Mouse (Mus musculus) central nervous system, embryonic 18 days (tissue): ENCODE results near the gene Cmtm6. TPM values are rescaled to one million over a fixed set of nuclear protein-coding genes. Genes with fewer than 3 reads are reported as not detected.

Experiments
- polyA plus RNA-seq: library from polyadenylated mRNA; depleted of rRNA; stranded (reverse); fragments of >200 nt; gene quantifications from 2 replicates; pipeline ENCODE4 v1.2.3, GENCODE M21; 2012; rRNA removed

Gene Cmtm6
- 14.5 and 14.8 TPM in 2 replicates for polyA plus RNA-seq

DNA sequence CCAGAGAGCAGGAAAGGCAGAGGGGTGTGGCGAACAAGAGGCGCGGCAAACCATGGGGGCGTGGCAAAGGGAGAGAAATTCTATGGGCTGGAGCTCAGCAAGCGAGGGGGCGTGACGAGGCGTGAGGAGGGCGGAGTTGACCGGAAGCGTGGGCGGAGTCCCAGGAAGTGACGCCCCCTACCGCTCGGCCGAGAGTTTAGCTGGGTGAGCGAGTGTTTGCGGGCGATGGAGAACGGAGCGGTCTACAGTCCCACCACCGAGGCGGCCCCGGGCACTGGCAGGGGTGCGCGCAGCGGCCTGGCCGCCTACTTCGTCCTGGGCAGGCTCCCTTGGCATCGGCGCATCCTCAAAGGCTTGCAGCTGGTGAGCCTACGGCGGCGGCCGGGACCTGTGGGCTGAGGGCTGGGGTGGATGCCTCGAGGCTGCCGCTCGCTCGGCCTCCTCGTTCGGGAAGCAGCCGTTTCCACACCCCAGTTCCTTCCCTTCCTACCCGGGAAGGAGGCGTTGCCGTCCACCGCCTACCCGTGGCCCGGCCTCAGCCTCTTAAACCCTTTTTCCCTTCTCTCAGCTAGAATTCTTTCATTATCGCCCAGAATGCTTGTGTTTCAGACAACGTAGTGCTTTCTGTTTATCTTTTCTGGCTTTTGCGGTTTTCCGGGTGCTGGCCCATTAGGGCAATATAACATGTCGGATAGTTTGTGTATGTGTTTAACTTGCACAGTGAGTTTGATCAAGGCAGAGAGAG, at the start of gene Cmtm6:
Gene Cmtm6, plus strand, starts transcription at position 106 of the 745 bp plus-strand sequence.

DNA sequence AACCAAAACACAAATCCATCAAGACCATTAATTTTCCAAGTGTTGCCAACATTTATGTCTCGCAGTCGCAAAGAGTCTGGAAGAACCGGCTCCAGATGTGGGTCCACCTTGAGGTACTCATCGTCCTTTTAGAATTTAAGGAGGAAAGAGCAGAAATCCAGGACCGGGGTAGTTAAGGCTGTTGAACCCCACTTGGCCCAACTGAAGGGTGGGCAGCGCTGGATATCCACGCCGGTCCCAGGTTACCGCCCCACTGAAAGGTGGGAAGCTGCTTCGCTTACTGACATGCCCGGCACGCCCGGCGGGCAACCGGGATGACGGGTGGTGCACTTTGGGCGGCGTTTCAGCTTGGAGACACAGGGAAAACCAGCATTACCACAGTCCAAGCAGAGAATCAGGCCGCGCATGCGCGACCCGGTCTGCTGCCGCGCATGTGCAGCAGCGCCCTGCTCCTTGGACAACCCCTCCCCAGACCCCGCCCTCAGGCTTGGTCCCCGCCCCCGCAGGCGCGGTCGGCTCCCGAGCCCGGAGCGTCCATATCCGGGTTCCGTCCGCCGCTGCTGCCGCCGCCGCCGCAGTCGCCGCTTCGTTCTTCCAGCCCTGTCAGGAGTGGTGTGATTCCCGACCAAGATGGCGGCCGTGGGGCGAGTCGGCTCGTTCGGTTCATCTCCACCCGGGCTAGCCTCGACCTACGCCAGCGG, 42.5 kb upstream of the Cmtm6 start, which contains the start of gene Dync1li1:
Gene Dync1li1, plus strand, starts transcription at position 539 of the 701 bp plus-strand sequence.

DNA sequence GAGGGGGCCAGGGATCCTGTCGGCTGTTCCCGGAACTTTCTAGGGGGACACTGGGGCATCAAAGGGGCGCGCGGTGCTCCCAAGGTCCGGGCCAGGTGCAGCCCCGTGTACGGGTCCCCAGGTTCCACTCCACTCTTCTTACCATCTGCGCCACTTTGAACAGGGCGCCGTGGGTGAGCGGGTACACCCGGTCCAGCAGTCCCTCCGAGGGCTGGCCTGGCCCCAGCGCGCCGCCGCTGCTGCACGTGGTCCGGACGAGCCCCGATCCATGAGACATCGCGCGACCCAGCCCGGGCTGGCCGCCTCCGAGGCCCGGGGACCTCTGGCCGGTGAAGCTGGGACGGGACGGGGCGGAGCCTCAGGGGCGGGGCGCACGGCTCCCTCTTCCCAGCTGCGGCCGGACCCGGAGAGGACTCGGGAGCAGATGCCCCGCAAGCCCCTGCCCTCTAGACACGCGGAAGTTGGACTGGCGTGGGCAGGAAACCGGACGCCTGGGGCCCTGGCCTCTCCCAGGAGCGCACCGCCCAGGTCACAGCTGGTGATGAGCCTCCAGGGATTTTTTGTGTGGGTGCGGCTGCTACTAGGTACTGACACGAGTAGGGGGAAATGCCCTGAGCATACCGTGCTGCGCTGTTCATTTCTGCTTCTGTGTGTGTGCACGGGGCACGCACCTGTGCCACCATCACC, 50.8 kb downstream of the Cmtm6 start, which contains the start of gene Cmtm7:
Gene Cmtm7, minus strand, starts transcription at position 331 of the 687 bp plus-strand sequence.

Other genes with a start within 250 kb of the Cmtm6 start
- gene Ccr4, start 226.2 kb upstream of the Cmtm6 start, polyA plus RNA-seq: not detected in 2 replicates
- not detected in 2 replicates for gene C130032M10Rik, start 215.4 kb upstream of the Cmtm6 start, polyA plus RNA-seq
- gene Trim71, start 166.7 kb upstream of the Cmtm6 start, polyA plus RNA-seq: 0.08 TPM in 2 replicates
- gene Cnot10, start 90.9 kb upstream of the Cmtm6 start, polyA plus RNA-seq: 70.1 and 70.4 TPM in 2 replicates
- gene Dync1li1, start 42.3 kb upstream of the Cmtm6 start, polyA plus RNA-seq: 85.1 and 88.4 TPM in 2 replicates
- 8.6 and 10.5 TPM in 2 replicates for gene Cmtm7, start 50.7 kb downstream of the Cmtm6 start, polyA plus RNA-seq
- gene Cmtm8, start 113.0 kb downstream of the Cmtm6 start, polyA plus RNA-seq: 4.6 TPM in 2 replicates
- gene Gpd1l, start 202.9 kb downstream of the Cmtm6 start, polyA plus RNA-seq: 50.9 and 53.1 TPM in 2 replicates
- 8.6 and 9.1 TPM in 2 replicates for gene Osbpl10, start 247.5 kb downstream of the Cmtm6 start, polyA plus RNA-seq